Mouse (Mus musculus) E14TG2a.4 (cell line): ENCODE measurements around the gene Aldh3b1.
A peak's percentile ranks its signal among the peaks of the same experiment; 100 is the strongest.

Source experiments
- H3K27me3 ChIP-seq: 2 replicates; pipeline ENCODE4 v1.6.1; 2014; ENCODE audit warnings: low read length, control low read depth; ENCODE audit not compliant: insufficient read depth
- H3K36me3 ChIP-seq: 2 replicates; pipeline ENCODE4 v1.6.1; 2014; ENCODE audit warnings: low read length, control low read depth; ENCODE audit not compliant: insufficient read depth
- H3K4me1 ChIP-seq: replicated peaks from 2 replicates; pipeline ENCODE4 v1.6.1; 2014; ENCODE audit warnings: low read depth, low read length, control low read depth
- H3K4me3 ChIP-seq: replicated peaks from 2 replicates; pipeline ENCODE4 v1.5.1; 2014; ENCODE audit warnings: mild to moderate bottlenecking, low read length
- H3K9me3 ChIP-seq: 2 replicates; pipeline ENCODE4 v1.6.1; 2014; ENCODE audit warnings: low read length, control low read depth
- CTCF ChIP-seq: conservative IDR thresholded peaks from 2 replicates; pipeline ENCODE4 v1.5.1; 2014; ENCODE audit warnings: low read length
- NANOG ChIP-seq: IDR thresholded peaks from 2 replicates; pipeline ENCODE4 v1.6.1; 2014; ENCODE audit warnings: borderline replicate concordance, low read length, mixed read lengths
- POU5F1 ChIP-seq: IDR thresholded peaks from 2 replicates; pipeline ENCODE4 v1.6.1; 2014; ENCODE audit warnings: low read length, borderline replicate concordance

Aldh3b1 gene

GRCm38 (mm10) chr19:3864960-3865359 lies 64.6 kb downstream of the Aldh3b1 start:
- no peak overlapping the region for H3K4me3 ChIP-seq
- H3K27me3 ChIP-seq = no peaks in the 10 kb centered on the region
- no peaks in the 10 kb centered on the region for H3K9me3 ChIP-seq
- TF ChIP-seq NANOG (no peak), POU5F1 (no peak), CTCF (peak; percentile 71)
- peaks cover 19% of the 10 kb centered on the region for H3K4me1 ChIP-seq
- H3K36me3 ChIP-seq = peaks cover 66% of the 10 kb centered on the region
